Mouse (Mus musculus): ENCODE measurements around the gene Krtap17-1.

DNA sequence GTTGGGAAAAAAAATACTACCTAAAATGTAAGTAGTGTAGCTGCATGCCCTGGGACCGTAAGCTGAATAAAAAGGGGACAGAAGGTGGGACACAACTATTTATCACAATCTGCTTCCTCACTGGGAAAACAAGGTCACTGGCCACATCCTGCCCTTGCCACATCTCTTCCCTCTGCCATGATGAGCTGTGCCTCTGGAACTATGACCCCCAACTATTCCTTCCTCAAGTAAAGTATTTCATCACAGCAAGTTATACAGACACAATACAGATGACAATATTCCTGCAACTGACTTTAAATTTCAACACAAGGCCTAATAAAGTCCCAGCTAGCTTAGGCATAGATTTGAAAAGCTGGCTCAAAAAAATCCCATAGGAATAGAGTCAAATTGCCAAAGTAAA lies 25.7 kb upstream of the Krtap17-1 start:
- TF ChIP-seq CTCF (IDR thresholded peaks at IDR 0.05; ENCODE audit: borderline replicate concordance, extremely low read depth, insufficient read depth, insufficient read length) (no peak), POLR2A (IDR thresholded peaks at IDR 0.05; ENCODE audit: borderline replicate concordance, extremely low read depth, insufficient read depth, insufficient read length, poor library complexity, severe bottlenecking) (no peak)

Measured in brain, embryonic 14.5 days (tissue).